Mouse (Mus musculus) kidney, adult 2 months (tissue): ENCODE measurements around the gene Dph5. TPM values are rescaled to one million over a fixed set of nuclear protein-coding genes. Genes with fewer than 3 reads are reported as not detected.
"Not testable (repeated sequence)": the region's sequence is repeated elsewhere in the genome, so short reads cannot be mapped to it uniquely, and the experiment has no call there.

Experiments used
- DNase-seq: peaks from one replicate; pipeline ENCODE4 v3.0.0; 2021
- H3K27ac ChIP-seq: fragments of 200-500 bp; 2 replicates; pipeline ENCODE4 v1.5.1; 2012; ENCODE audit warnings: low read depth, low read length, control low read depth, inconsistent platforms; ENCODE audit not compliant: insufficient read depth
- H3K27me3 ChIP-seq: fragments of 200-500 bp; replicated peaks from 2 replicates; pipeline ENCODE4 v1.6.1; 2012; ENCODE audit warnings: mild to moderate bottlenecking, moderate library complexity, low read length, inconsistent platforms; ENCODE audit not compliant: control insufficient read depth, insufficient read depth
- H3K36me3 ChIP-seq: fragments of 200-500 bp; 2 replicates; pipeline ENCODE4 v1.6.1; 2012; ENCODE audit warnings: mild to moderate bottlenecking, moderate library complexity, low read length, inconsistent platforms; ENCODE audit not compliant: control insufficient read depth, insufficient read depth
- H3K4me1 ChIP-seq: fragments of 200-500 bp; 2 replicates; pipeline ENCODE4 v1.6.1; 2011; ENCODE audit warnings: low read length; ENCODE audit not compliant: control insufficient read depth, insufficient read depth
- H3K4me3 ChIP-seq: fragments of 200-500 bp; 2 replicates; pipeline ENCODE4 v1.5.1; 2011; ENCODE audit warnings: mild to moderate bottlenecking, low read depth, low read length, control low read depth; ENCODE audit not compliant: insufficient read depth
- CTCF ChIP-seq: fragments of 200-500 bp; conservative IDR thresholded peaks from 2 replicates; pipeline ENCODE4 v1.5.1; 2011; ENCODE audit warnings: low read depth, mild to moderate bottlenecking, control low read depth, low read length, moderate library complexity, mixed read lengths; ENCODE audit not compliant: insufficient read depth, insufficient read length
- POLR2A ChIP-seq: fragments of 200-500 bp; IDR thresholded peaks from one replicate; pipeline ENCODE4 v1.6.1; 2011; ENCODE audit warnings: low read depth, low read length, control low read depth
- WGBS: fragments of 180-500 bp; shearing (Covaris S2); methylation state at CpG from one replicate; pipeline ENCODE4 v1.1.7; 2018; 5-methylcytosine and 5-hydroxymethylcytosine counted together
- polyA plus RNA-seq: library from polyadenylated mRNA; depleted of rRNA; stranded (reverse); fragments of >200 nt; gene quantifications from 2 replicates; pipeline ENCODE4 v1.2.3, GENCODE M21; 2012

Gene Dph5
- polyA plus RNA-seq, 1 experiment, result 6.1 TPM

DNA sequence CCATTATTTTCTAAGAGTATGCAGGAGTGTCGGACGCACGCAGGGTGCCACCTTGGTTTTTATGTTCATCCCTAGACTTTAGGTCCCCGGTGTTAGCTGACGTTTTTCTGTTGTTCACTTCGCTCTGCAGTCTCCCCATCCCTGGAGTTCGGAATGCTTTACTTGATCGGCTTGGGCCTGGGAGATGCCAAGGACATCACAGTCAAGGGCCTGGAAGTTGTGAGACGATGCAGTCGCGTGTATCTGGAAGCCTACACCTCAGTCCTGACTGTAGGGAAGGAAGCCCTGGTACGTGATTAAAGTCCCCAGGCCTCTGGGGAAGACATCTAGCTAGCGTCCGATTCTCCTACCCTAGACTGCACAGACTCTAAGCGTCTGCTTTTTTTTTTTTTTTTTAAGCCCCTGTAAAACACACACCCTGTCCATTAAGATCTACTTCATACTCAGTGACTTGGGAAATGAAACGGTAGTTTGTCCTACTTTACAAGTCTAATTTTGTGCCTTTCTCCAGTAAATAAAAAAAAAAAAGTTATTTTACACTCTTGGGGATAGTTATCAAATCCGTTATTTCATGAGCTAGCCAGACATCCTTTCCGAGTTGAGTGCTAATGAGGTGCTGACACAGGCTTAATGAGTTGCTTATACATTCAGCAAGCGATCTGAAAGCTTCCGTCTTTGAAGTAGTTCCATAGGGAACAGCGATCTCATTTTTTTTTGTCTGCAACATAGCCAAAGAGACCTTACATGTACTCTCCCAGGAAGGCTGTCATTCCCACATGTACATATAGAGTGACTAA is 871 bp downstream of the Dph5 start:
- no peak overlapping the region for H3K27ac ChIP-seq
- no peaks in the 10 kb centered on the region for H3K27me3 ChIP-seq
- peaks cover 3% of the 10 kb centered on the region; the same call in 1 of the 2 replicates for H3K4me1 ChIP-seq
- DNase-seq, result no peak
- 4% methylated on average over 21 of the region's 21 CpGs for WGBS
- peak overlapping the region; percentile 97 for H3K4me3 ChIP-seq
- no peaks in the 10 kb centered on the region for H3K36me3 ChIP-seq
- TF ChIP-seq CTCF, result no peak
- TF ChIP-seq POLR2A, result no peak

- Histone ChIP-seq H3K4me1 (peaks cover 3% of the 10 kb centered on the region; the same call in 1 of the 2 replicates), H3K36me3 (no peaks in the 10 kb centered on the region; the same call in 1 of the 2 replicates), H3K4me3 (no peak overlapping the region), H3K27me3 (no peaks in the 10 kb centered on the region), H3K27ac (no peak overlapping the region)
- DNase-seq, result no peak
- WGBS, result 92% methylated on average over 4 of the region's 4 CpGs
- TF ChIP-seq CTCF, result no peak
- no peak for TF ChIP-seq POLR2A
Observed at GRCm38 (mm10) chr3:115892341-115892740, 4.7 kb downstream of the Dph5 start.

DNA sequence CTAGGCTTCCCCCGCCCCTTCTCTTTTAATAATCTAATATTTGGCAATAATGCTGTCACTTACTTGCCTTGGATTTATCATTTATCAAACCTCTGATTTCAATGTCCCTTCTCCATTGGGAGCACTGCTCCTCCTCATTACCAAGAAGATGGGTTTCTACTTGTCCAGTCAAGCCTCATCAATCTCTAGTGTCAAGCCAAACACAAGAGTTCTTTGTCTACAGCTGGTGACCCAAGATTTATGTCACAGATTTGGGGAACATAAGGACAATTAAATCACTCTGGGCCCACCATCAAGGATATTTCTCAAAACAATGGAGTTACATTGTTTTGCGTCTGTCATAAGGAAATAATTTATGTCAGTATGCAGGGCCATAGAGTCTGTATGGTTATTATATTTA is 5.5 kb downstream of the Dph5 start:
- WGBS, result 92% methylated on average over 2 of the region's 2 CpGs
- no peak overlapping the region for H3K27ac ChIP-seq
- no peaks in the 10 kb centered on the region for H3K27me3 ChIP-seq
- peaks cover 3% of the 10 kb centered on the region; the same call in 1 of the 2 replicates for H3K4me1 ChIP-seq
- H3K4me3 ChIP-seq, result no peak overlapping the region
- no peak for TF ChIP-seq POLR2A
- no peak for TF ChIP-seq CTCF
- H3K36me3 ChIP-seq, result no peaks in the 10 kb centered on the region; the same call in 1 of the 2 replicates
- DNase-seq, result no peak

GRCm38 (mm10) chr3:115898354-115898948 is 10.8 kb downstream of the Dph5 start:
- Histone ChIP-seq H3K4me1 (no peaks in the 10 kb centered on the region), H3K36me3 (peaks cover 2% of the 10 kb centered on the region), H3K27ac (no peak overlapping the region), H3K4me3 (no peak overlapping the region), H3K27me3 (no peaks in the 10 kb centered on the region)
- DNase-seq, result no peak
- TF ChIP-seq CTCF (no peak), POLR2A (no peak)
- WGBS, result 89% methylated on average over 3 of the region's 3 CpGs

DNA sequence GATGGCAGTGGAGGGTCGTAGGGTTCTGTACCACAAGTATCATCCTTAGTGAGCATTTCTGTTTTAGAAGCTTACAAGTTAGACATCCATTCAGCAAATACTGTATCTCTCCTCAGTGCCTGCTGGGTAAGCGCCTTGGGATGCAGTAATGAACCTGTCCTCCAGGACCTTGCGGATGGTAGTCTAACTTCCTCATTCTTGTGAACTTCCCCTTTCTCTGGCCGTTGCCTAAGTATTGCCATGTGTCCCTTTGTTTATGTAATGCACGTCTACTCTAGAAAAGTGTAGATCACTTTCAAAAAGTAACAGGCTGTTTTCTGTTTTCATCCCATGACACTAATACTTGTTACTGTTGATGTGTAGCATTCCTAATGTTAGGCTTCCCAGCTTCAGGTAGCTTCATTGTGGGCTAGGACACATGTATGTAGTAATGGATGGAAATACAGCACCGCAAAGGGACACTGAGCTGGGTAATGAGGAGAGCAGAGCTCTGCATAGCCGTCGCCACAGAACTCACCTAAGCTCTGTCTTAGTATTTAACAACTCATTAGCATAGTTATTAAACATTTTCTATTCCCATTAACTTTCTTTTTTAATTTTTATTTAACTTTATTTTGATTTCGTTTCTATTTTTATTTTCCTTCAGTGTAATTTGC is 14.8 kb downstream of the Dph5 start:
- Histone ChIP-seq H3K27me3 (no peaks in the 10 kb centered on the region), H3K36me3 (peaks cover 4% of the 10 kb centered on the region), H3K27ac (no peak overlapping the region), H3K4me1 (no peaks in the 10 kb centered on the region), H3K4me3 (no peak overlapping the region)
- no peak for DNase-seq
- no peak for TF ChIP-seq CTCF
- no peak for TF ChIP-seq POLR2A
- 86% methylated on average over 9 of the region's 9 CpGs for WGBS

DNA sequence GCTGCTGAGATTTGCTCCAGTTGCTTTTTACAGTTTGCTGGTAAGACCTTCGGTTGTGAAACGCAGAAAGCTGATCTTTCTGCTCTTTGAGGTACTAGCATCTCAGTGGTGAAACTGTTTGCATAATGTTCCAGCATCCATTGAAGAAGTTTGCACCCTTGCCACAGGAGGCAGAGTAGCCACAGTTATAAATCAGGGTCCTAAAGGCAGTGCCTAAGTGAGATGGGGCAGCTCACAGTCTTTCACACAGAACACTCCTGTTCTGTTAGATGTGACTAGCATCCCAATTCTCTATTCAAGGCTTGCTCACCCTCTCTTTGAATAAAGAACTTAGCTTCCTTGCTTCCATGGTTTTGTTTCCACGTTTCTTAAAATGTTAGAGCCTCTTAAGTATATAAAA is 17.4 kb downstream of the Dph5 start:
- H3K36me3 ChIP-seq, result peaks cover 3% of the 10 kb centered on the region
- no peaks in the 10 kb centered on the region for H3K27me3 ChIP-seq
- TF ChIP-seq CTCF, result no peak
- no peak for TF ChIP-seq POLR2A
- no peak overlapping the region for H3K27ac ChIP-seq
- DNase-seq, result no peak
- 90% methylated on average over 3 of the region's 3 CpGs for WGBS
- H3K4me3 ChIP-seq, result no peak overlapping the region
- H3K4me1 ChIP-seq, result no peaks in the 10 kb centered on the region

- Histone ChIP-seq H3K27ac (no peak overlapping the region), H3K36me3 (peaks cover 2% of the 10 kb centered on the region), H3K27me3 (no peaks in the 10 kb centered on the region), H3K4me1 (no peaks in the 10 kb centered on the region), H3K4me3 (no peak overlapping the region)
- DNase-seq, result no peak
- TF ChIP-seq POLR2A, result no peak
- no peak for TF ChIP-seq CTCF
- 95% methylated on average over 4 of the region's 4 CpGs for WGBS
Observed at GRCm38 (mm10) chr3:115905567-115905966, 17.9 kb downstream of the Dph5 start.

- not testable (repeated sequence) for H3K27ac ChIP-seq, H3K27me3 ChIP-seq, H3K4me3 ChIP-seq, H3K4me1 ChIP-seq, DNase-seq, H3K36me3 ChIP-seq
- 94% methylated on average over 11 of the region's 11 CpGs for WGBS
Observed at GRCm38 (mm10) chr3:115907406-115907805, 19.8 kb downstream of the Dph5 start.
